Mouse (Mus musculus): ENCODE results near the gene Nacc2. TPM values are rescaled to one million over a fixed set of nuclear protein-coding genes. Genes with fewer than 3 reads are reported as not detected.
A peak's percentile ranks its signal among the peaks of the same experiment; 100 is the strongest.

Nacc2 gene
- polyA plus RNA-seq, 1 experiment = 15.0 TPM

DNA sequence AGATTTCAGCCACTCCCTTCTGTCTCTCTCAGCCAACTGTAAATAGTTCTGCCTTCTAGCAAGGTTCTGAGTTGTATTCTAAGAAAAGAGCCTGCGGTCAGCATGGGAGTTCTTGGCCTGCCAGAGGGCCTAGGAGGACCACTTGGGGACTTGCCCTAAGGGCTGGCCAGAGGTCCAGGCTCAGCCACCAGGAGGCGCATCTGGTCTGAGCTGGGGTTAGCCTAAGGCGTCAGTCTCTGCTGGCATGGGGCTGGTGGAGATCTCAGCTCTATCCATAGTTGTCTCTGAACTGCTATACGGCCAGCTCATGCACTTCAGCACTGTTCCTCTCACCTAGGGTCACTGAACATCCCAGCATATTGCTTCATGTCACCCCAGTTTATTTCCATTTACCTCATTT, 30.3 kb upstream of the Nacc2 start:
- Histone ChIP-seq H3K4me2 (ENCODE audit: low read depth) (no peak overlapping the region), H3ac (ENCODE audit: control insufficient read depth, insufficient read length) (no peak overlapping the region), H3K36me3 (ENCODE audit: control insufficient read depth, insufficient read depth) (no peaks in the 10 kb centered on the region), H3K27me3 (ENCODE audit: control insufficient read depth, insufficient read depth, insufficient read length) (peaks cover 17% of the 10 kb centered on the region), H3K79me2 (ENCODE audit: control insufficient read depth, insufficient read depth) (no peaks in the 10 kb centered on the region), H3K4me3 (no peak overlapping the region)
- no peak for TF ChIP-seq MYOD1 (IDR thresholded peaks at IDR 0.05; ENCODE audit: control insufficient read depth in 1 of 3, insufficient read length in 2 of 3, low read depth in 2 of 3)
- no peak for TF ChIP-seq REST (IDR thresholded peaks at IDR 0.05; ENCODE audit: insufficient read depth, insufficient read length)
- TF ChIP-seq USF1 (IDR thresholded peaks at IDR 0.05; ENCODE audit: low read depth) = no peak
- no peak for TF ChIP-seq CEBPB (IDR thresholded peaks at IDR 0.05; ENCODE audit: insufficient read depth, poor library complexity, severe bottlenecking)
- no peak for TF ChIP-seq POLR2AphosphoS2 (IDR thresholded peaks at IDR 0.05; ENCODE audit: insufficient read length, low read depth)
- TF ChIP-seq TCF3 (IDR thresholded peaks at IDR 0.05; ENCODE audit: insufficient read length, low read depth) = no peak
- no peak for TF ChIP-seq TCF12 (IDR thresholded peaks at IDR 0.05; ENCODE audit: insufficient read depth, poor library complexity, severe bottlenecking)
- no peak for TF ChIP-seq POLR2A (IDR thresholded peaks at IDR 0.05; ENCODE audit: insufficient read length, low read depth)
- no peak for TF ChIP-seq MYOG (IDR thresholded peaks at IDR 0.05; ENCODE audit: control insufficient read depth in 1 of 3, insufficient read depth in 1 of 3, insufficient read length in 2 of 3, low read depth in 2 of 3)
- no peak for TF ChIP-seq SRF (IDR thresholded peaks at IDR 0.05; ENCODE audit: control insufficient read depth, insufficient read length, low read depth)
- no peak for TF ChIP-seq MAX (IDR thresholded peaks at IDR 0.05; ENCODE audit: low read depth)
- TF ChIP-seq E2F4 (IDR thresholded peaks at IDR 0.05; ENCODE audit: insufficient read depth) = no peak

DNA sequence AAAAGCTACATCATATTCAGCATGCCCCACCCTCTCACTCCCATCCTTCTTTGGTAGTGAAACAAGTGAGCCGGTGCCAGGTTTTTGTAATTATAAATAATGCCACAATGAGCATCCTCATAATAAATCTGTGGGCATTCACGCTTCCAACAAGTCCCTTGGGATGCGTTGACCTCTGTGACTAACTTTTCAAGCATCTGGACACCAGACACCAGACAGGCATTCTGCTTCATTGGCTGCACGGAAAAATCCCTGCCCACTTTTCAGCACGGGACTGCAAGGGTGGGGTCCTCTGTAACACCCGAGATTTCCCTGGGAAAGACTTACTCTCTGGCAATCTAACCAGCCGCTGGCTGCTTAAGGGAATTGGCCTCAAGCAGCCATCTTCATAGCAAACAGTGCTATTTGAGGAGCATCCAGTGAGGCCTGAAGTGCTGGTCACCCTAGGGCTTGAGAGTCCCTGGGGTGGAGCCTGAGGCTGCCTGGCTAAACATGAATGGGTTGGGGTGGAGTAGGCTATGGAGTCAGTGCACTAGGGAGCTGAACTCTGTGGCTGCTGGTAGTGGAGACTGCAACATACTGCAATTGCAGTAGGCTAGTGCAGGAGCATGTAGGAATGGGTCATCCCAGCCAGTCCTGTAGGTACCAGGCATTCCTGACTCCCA, 24.8 kb upstream of the Nacc2 start:
- no peak for TF ChIP-seq SRF (IDR thresholded peaks at IDR 0.05; ENCODE audit: control insufficient read depth, insufficient read length, low read depth)
- TF ChIP-seq TCF3 (IDR thresholded peaks at IDR 0.05; ENCODE audit: insufficient read length, low read depth) = no peak
- no peak for TF ChIP-seq TCF12 (IDR thresholded peaks at IDR 0.05; ENCODE audit: insufficient read depth, poor library complexity, severe bottlenecking)
- no peak for TF ChIP-seq MYOG (IDR thresholded peaks at IDR 0.05; ENCODE audit: control insufficient read depth in 1 of 3, insufficient read depth in 1 of 3, insufficient read length in 2 of 3, low read depth in 2 of 3)
- no peak for TF ChIP-seq MAX (IDR thresholded peaks at IDR 0.05; ENCODE audit: low read depth)
- TF ChIP-seq POLR2AphosphoS2 (IDR thresholded peaks at IDR 0.05; ENCODE audit: insufficient read length, low read depth) = no peak
- no peak for TF ChIP-seq E2F4 (IDR thresholded peaks at IDR 0.05; ENCODE audit: insufficient read depth)
- no peak for TF ChIP-seq MYOD1 (IDR thresholded peaks at IDR 0.05; ENCODE audit: control insufficient read depth in 1 of 3, insufficient read length in 2 of 3, low read depth in 2 of 3)
- no peak for TF ChIP-seq USF1 (IDR thresholded peaks at IDR 0.05; ENCODE audit: low read depth)
- no peak for TF ChIP-seq REST (IDR thresholded peaks at IDR 0.05; ENCODE audit: insufficient read depth, insufficient read length)
- no peak for TF ChIP-seq CEBPB (IDR thresholded peaks at IDR 0.05; ENCODE audit: insufficient read depth, poor library complexity, severe bottlenecking)
- no peak for TF ChIP-seq POLR2A (IDR thresholded peaks at IDR 0.05; ENCODE audit: insufficient read length, low read depth)
- Histone ChIP-seq H3K79me2 (ENCODE audit: control insufficient read depth, insufficient read depth) (no peaks in the 10 kb centered on the region), H3K4me3 (no peak overlapping the region), H3K27me3 (ENCODE audit: control insufficient read depth, insufficient read depth, insufficient read length) (no peaks in the 10 kb centered on the region), H3ac (ENCODE audit: control insufficient read depth, insufficient read length) (no peak overlapping the region), H3K4me2 (ENCODE audit: low read depth) (peak overlapping the region; percentile 64), H3K36me3 (ENCODE audit: control insufficient read depth, insufficient read depth) (no peaks in the 10 kb centered on the region)

DNA sequence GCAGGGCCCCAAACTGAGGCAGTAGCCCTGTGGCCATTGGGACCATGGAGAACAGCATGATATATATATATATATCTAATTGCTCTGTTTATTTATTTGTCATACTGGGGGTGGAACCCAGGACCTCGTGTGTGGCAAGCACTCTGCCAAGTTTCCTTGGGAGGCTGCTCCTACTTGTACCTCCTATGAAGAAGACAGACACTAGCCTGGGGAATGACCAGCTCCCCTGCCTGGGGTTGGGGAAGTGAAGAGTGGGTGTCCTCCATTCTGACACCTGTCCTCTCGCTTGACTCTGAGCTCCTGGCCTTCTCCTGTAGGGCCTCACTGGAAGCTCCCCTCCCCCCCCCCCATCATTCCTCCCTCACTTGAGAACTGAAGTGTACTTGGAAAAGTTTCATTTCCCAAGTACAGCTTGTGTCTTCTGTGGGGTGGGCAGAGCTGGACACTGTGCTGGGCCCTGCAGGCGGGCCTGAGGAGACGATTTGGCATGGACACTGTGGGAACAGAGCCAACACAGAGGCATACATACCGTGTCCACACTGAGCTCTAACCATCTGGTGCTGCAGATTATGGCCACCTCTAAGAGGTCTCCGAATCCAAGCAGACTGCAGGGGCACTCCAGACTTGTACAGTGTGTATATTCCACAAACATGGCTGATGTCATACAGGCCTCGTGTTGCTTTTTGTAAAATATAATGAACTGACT, 23.5 kb upstream of the Nacc2 start:
- H3K27me3 ChIP-seq (ENCODE audit: control insufficient read depth, insufficient read depth, insufficient read length) = no peaks in the 10 kb centered on the region
- TF ChIP-seq POLR2A (IDR thresholded peaks at IDR 0.05; ENCODE audit: insufficient read length, low read depth) (no peak), POLR2AphosphoS2 (IDR thresholded peaks at IDR 0.05; ENCODE audit: insufficient read length, low read depth) (no peak), E2F4 (IDR thresholded peaks at IDR 0.05; ENCODE audit: insufficient read depth) (no peak), SRF (IDR thresholded peaks at IDR 0.05; ENCODE audit: control insufficient read depth, insufficient read length, low read depth) (no peak), REST (IDR thresholded peaks at IDR 0.05; ENCODE audit: insufficient read depth, insufficient read length) (no peak), MYOD1 (IDR thresholded peaks at IDR 0.05; ENCODE audit: control insufficient read depth in 1 of 3, insufficient read length in 2 of 3, low read depth in 2 of 3) (no peak)

DNA sequence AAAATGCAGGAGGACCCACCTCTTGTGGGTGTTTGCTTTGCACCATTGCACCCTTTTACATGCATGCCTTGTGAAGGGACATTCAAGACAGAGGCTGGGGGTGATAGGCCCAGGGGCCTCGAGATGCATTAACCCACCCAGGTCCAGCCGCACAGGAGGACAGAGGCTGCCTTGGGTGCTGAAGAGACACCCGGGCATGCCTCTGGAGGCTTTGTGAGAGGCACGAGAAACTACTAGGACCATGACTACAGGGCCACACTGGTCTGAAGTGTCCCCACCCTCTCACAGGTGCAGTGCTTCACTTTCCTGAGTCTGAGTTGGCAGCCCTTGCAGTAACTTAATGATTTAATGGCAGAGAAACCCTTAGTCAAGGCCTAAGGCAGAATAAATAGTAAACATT, 22.1 kb upstream of the Nacc2 start:
- H3ac ChIP-seq (ENCODE audit: control insufficient read depth, insufficient read length) = no peak overlapping the region

More for the DNA sequence above, 23.5 kb upstream of the Nacc2 start:
- H3K4me2 ChIP-seq (ENCODE audit: low read depth) = peak overlapping the region; percentile 64
- no peaks in the 10 kb centered on the region for H3K79me2 ChIP-seq (ENCODE audit: control insufficient read depth, insufficient read depth)
- no peak overlapping the region for H3ac ChIP-seq (ENCODE audit: control insufficient read depth, insufficient read length)
- H3K36me3 ChIP-seq (ENCODE audit: control insufficient read depth, insufficient read depth) = no peaks in the 10 kb centered on the region
- no peak overlapping the region for H3K4me3 ChIP-seq

More for the DNA sequence above, 22.1 kb upstream of the Nacc2 start:
- Histone ChIP-seq H3K4me3 (no peak overlapping the region), H3K36me3 (ENCODE audit: control insufficient read depth, insufficient read depth) (no peaks in the 10 kb centered on the region), H3K27me3 (ENCODE audit: control insufficient read depth, insufficient read depth, insufficient read length) (no peaks in the 10 kb centered on the region), H3K79me2 (ENCODE audit: control insufficient read depth, insufficient read depth) (no peaks in the 10 kb centered on the region), H3K4me2 (ENCODE audit: low read depth) (no peak overlapping the region)
- TF ChIP-seq USF1 (IDR thresholded peaks at IDR 0.05; ENCODE audit: low read depth) (no peak), CEBPB (IDR thresholded peaks at IDR 0.05; ENCODE audit: insufficient read depth, poor library complexity, severe bottlenecking) (no peak), POLR2A (IDR thresholded peaks at IDR 0.05; ENCODE audit: insufficient read length, low read depth) (no peak), TCF3 (IDR thresholded peaks at IDR 0.05; ENCODE audit: insufficient read length, low read depth) (no peak), MYOD1 (IDR thresholded peaks at IDR 0.05; ENCODE audit: control insufficient read depth in 1 of 3, insufficient read length in 2 of 3, low read depth in 2 of 3) (no peak), POLR2AphosphoS2 (IDR thresholded peaks at IDR 0.05; ENCODE audit: insufficient read length, low read depth) (no peak), MAX (IDR thresholded peaks at IDR 0.05; ENCODE audit: low read depth) (no peak), TCF12 (IDR thresholded peaks at IDR 0.05; ENCODE audit: insufficient read depth, poor library complexity, severe bottlenecking) (no peak), E2F4 (IDR thresholded peaks at IDR 0.05; ENCODE audit: insufficient read depth) (no peak), SRF (IDR thresholded peaks at IDR 0.05; ENCODE audit: control insufficient read depth, insufficient read length, low read depth) (no peak), MYOG (IDR thresholded peaks at IDR 0.05; ENCODE audit: control insufficient read depth in 1 of 3, insufficient read depth in 1 of 3, insufficient read length in 2 of 3, low read depth in 2 of 3) (no peak), REST (IDR thresholded peaks at IDR 0.05; ENCODE audit: insufficient read depth, insufficient read length) (no peak)
